Mouse (Mus musculus): Measurements from ENCODE around the gene Tmem44.

The Tmem44 gene

GRCm38 (mm10) chr16:30518635-30519034 is 32.0 kb downstream of the Tmem44 start:
- no peak for DNase-seq (ENCODE audit: low spot score in 2 of 2)

GRCm38 (mm10) chr16:30517666-30518283 is 32.9 kb downstream of the Tmem44 start:
- no peak for DNase-seq (ENCODE audit: low spot score in 2 of 2)

- no peak for DNase-seq (ENCODE audit: low spot score in 2 of 2)
Observed at GRCm38 (mm10) chr16:30516993-30517392, 33.6 kb downstream of the Tmem44 start.

- DNase-seq (ENCODE audit: low spot score in 2 of 2), result peak in 1 of 2 experiments; percentile 67
Observed at GRCm38 (mm10) chr16:30515418-30515817, 35.2 kb downstream of the Tmem44 start.

- no peak for DNase-seq (ENCODE audit: low spot score in 2 of 2)
Observed at GRCm38 (mm10) chr16:30513050-30514024, 37.3 kb downstream of the Tmem44 start.

- DNase-seq (ENCODE audit: low spot score in 2 of 2), result peak in 1 of 2 experiments; percentile 43
Observed at GRCm38 (mm10) chr16:30512375-30513049, 38.1 kb downstream of the Tmem44 start.

- peak in 1 of 2 experiments; percentile 28 for DNase-seq (ENCODE audit: low spot score in 2 of 2)
Observed at GRCm38 (mm10) chr16:30511563-30512340, 38.9 kb downstream of the Tmem44 start.

GRCm38 (mm10) chr16:30510504-30511451 is 39.9 kb downstream of the Tmem44 start:
- peak; percentile 73 to 88 for DNase-seq (ENCODE audit: low spot score in 2 of 2)

GRCm38 (mm10) chr16:30510091-30510490 is 40.6 kb downstream of the Tmem44 start:
- no peak for DNase-seq (ENCODE audit: low spot score in 2 of 2)

GRCm38 (mm10) chr16:30509340-30509739 is 41.3 kb downstream of the Tmem44 start:
- DNase-seq (ENCODE audit: low spot score in 2 of 2), result no peak

- DNase-seq (ENCODE audit: low spot score in 2 of 2), result no peak
Observed at GRCm38 (mm10) chr16:30508738-30509137, 41.9 kb downstream of the Tmem44 start.

- no peak for DNase-seq (ENCODE audit: low spot score in 2 of 2)
Observed at GRCm38 (mm10) chr16:30507120-30507519, 43.5 kb downstream of the Tmem44 start.

GRCm38 (mm10) chr16:30505311-30506031 is 45.2 kb downstream of the Tmem44 start:
- no peak for DNase-seq (ENCODE audit: low spot score in 2 of 2)

GRCm38 (mm10) chr16:30504856-30505255 is 45.8 kb downstream of the Tmem44 start:
- no peak for DNase-seq (ENCODE audit: low spot score in 2 of 2)

GRCm38 (mm10) chr16:30503958-30504357 is 46.7 kb downstream of the Tmem44 start:
- peak in 1 of 2 experiments; percentile 67 for DNase-seq (ENCODE audit: low spot score in 2 of 2)

- DNase-seq (ENCODE audit: low spot score in 2 of 2), result no peak
Observed at GRCm38 (mm10) chr16:30502221-30502891, 48.3 kb downstream of the Tmem44 start.

- no peak for DNase-seq (ENCODE audit: low spot score in 2 of 2)
Observed at GRCm38 (mm10) chr16:30501621-30502020, 49.0 kb downstream of the Tmem44 start.

- no peak for DNase-seq (ENCODE audit: low spot score in 2 of 2)
Observed at GRCm38 (mm10) chr16:30500223-30500622, 50.4 kb downstream of the Tmem44 start.
